Mouse (Mus musculus) thymus, adult 2 months (tissue): Measurements from ENCODE around the gene Tent5c.

Experiments
- CTCF ChIP-seq: fragments of 200-500 bp; IDR thresholded peaks from 2 replicates; pipeline ENCODE4 v1.5.1; 2012; ENCODE audit warnings: mild to moderate bottlenecking, control low read depth, low read length, moderate library complexity, borderline replicate concordance; ENCODE audit not compliant: control insufficient read depth, poor library complexity, insufficient read depth; ENCODE audit errors: extremely low read depth
- POLR2A ChIP-seq: fragments of 200-500 bp; IDR thresholded peaks from 2 replicates; pipeline ENCODE4 v1.6.1; 2012; ENCODE audit warnings: mild to moderate bottlenecking, low read length, control low read depth, moderate library complexity; ENCODE audit not compliant: control insufficient read depth, poor library complexity, insufficient read depth; ENCODE audit errors: extremely low read depth

DNA sequence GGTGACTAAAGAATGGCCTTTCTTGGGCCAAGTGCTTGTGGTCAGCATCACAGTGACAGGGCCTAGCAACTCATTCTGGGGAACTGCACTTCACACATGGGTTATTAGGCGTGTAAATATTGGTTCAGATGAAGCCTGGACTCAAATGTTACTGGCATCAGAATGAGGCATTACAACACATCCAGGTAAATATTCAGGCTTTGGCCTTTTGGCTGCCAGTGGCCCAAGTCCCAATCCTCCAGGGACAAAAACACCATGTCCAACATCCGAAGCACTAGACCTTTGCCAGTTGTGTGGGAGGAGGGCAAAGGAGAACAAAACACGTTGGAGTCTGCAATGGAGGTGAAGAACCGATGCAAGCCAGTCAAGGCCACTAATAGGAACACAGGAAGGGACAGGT, 22.6 kb downstream of the Tent5c start:
- no peak for TF ChIP-seq CTCF
- no peak for TF ChIP-seq POLR2A
